Mouse (Mus musculus): Measurements from ENCODE around the gene Fam117b.

The Fam117b gene

GRCm38 (mm10) chr1:59967291-59967690 lies 54.5 kb downstream of the Fam117b start:
- no peak for ATAC-seq (ENCODE audit: low TSS enrichment)

DNA sequence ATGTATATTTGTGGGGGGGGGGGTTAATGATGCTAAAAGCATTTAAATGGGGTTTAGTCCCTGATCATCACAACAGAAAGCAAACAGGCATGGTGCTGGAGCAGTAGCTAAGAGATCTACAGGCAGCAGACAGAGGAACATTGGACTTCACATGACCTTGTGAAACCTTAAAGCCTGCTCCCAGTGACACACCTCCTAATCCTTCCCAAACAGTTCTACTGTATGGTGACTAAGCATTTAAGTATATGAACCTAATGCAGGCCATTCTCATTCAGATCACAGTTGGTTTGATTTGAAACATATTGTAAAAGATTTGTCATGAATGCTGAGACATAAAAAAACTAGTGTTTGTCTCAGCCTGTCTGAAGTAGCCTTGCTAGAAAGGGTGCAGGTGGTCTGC lies 73.8 kb downstream of the Fam117b start:
- no peak for ATAC-seq (ENCODE audit: low TSS enrichment)

DNA sequence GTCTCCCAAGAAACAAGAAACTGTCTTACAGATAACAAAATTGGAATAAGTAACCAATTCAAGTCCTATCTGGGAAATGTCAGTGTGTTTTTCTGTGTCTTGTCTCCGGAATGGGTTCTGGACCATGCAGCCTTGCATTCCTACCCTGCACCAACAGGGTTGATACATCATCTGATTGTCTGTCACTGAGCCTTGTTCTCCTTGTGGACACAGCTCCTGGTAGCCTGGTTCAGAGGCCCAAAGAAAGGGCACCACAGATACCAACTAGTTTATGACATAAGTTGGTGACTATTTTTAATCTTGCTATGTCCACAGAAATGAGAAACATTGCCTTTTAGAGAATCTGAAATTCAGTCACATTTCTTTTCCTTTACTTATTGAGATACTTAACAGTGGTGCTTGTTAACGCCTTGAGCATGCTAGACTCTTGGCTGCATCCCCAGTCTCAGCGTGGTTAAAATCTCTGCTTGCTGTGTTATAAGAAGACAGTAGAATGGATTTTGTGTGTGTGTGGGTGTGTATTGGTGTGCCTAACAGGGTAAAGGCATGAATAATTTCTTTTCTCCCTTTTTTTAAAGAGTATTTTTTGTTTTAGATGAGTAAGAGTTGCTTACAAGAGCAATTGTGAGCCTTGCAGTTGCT lies 74.7 kb downstream of the Fam117b start:
- ATAC-seq (ENCODE audit: low TSS enrichment): peak; percentile 92

DNA sequence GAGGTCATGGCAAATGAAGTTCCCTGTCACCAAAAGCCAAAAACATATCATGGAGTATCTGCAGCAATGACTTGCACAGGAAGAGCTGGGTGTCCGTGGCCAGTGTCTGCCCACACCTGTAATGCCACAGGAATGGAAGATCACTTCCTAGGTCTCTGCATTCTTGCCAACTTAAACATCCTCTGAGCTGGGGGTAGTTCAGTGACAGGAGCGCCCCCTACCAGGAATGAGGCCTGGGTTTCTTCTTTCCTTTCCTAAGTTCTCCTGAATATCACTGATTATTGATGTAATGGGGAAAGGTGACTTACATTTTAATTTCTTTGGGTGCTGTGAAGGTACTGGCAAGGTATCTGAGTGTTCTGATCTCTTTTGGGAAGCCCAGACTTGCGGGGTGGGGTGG lies 82.8 kb downstream of the Fam117b start:
- no peak for ATAC-seq (ENCODE audit: low TSS enrichment)

DNA sequence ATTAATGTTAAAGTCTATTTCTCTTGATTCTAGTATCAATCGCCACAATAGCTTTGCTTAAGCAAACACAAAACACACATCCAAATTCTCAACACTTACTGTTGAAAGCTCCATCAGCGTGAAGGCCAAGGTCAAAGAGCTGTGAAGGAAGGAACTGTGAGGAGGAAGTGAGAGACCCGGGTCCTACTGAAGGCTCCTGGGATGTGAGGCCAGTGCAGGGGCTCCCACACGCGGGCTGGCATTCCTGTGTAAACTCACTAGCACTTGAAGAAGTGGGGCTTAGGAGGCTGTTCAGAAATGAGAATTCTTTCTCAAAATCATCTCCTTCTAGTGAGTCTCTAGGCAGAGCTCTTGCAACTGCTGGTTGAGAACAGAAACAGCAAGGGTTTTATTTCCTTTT lies 84.5 kb downstream of the Fam117b start:
- ATAC-seq (ENCODE audit: low TSS enrichment): no peak

- ATAC-seq (ENCODE audit: low TSS enrichment): peak; percentile 76; the same call in 1 of the 2 replicates
Observed at GRCm38 (mm10) chr1:60000319-60000718, 87.5 kb downstream of the Fam117b start.

DNA sequence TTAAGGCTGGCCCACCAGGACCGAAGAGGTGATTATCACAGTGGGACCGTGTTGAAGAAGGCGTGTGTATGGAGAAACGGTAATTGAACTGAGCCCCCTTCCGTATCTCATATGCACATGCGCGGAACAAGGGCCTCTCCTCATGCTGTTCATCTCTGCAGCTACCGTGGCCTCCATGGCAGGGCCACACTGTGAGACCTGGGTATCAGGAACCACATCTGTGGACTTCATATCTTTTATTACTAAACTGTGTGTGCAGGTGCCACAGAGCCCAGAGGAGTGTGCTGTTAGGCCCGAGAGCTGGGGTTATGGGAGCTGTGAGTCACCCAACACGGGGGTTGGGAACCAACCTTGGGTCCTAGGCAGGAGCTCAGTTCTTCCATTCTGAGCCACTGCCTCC lies 94.5 kb downstream of the Fam117b start:
- no peak for ATAC-seq (ENCODE audit: low TSS enrichment)

DNA sequence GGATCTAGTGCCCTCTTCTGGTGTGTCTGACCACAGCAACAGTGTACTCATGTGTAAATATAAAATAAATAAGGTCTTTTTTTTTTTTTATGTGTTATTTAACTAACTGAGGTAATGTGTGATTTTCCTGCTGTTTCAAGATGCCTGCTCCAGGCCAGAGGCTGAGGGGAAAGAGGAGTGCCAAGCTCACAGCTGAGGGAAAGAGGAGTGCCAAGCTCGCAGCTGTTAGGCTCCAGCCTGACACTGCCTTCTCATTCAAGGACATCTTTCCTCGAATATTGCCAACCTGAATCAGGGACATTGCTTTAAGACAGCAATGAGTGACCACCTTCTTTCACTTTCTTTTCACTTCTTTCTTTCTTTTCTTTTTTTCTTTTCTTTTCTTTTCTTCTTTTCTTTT lies 95.9 kb downstream of the Fam117b start:
- no peak for ATAC-seq (ENCODE audit: low TSS enrichment)

GRCm38 (mm10) chr1:60013779-60014178 lies 101.0 kb downstream of the Fam117b start:
- no peak for ATAC-seq (ENCODE audit: low TSS enrichment)

GRCm38 (mm10) chr1:60015511-60015910 lies 102.7 kb downstream of the Fam117b start:
- no peak for ATAC-seq (ENCODE audit: low TSS enrichment)

- ATAC-seq (ENCODE audit: low TSS enrichment): no peak
Observed at GRCm38 (mm10) chr1:60016136-60016611, 103.4 kb downstream of the Fam117b start.

- no peak for ATAC-seq (ENCODE audit: low TSS enrichment)
Observed at GRCm38 (mm10) chr1:60017031-60017469, 104.2 kb downstream of the Fam117b start.

Data from frontal cortex, adult (tissue).